Mouse (Mus musculus) heart, postnatal 10 days (tissue): ENCODE data around the gene Klhl41. TPM values are rescaled to one million over a fixed set of nuclear protein-coding genes. Genes with fewer than 3 reads are reported as not detected.

ENCODE experiments used
- DNase-seq, 2 experiments: peaks; one replicate each; pipeline ENCODE4 v3.0.0; 2021
- intact Hi-C: fragments of 180-260 bp; cut with DNase I; formaldehyde crosslinking; loops from one replicate; pipeline ENCODE4 v1.15.1; 2025
- total RNA-seq, 2 experiments: library from RNA; stranded (reverse); gene quantifications; 2 replicates each; pipeline ENCODE4 v1.2.3; 2021

Gene Klhl41
- total RNA-seq, 2 experiments from 2014 or later: 70.3 to 76.3 TPM

- intact Hi-C loops: loop anchor here (2.0 kb wide), 1 partner anchor 45 kb away; no protein-coding TSS in a partner anchor
- no peak for DNase-seq
Observed at GRCm38 (mm10) chr2:69679990-69680389, 10.1 kb downstream of the Klhl41 start.

- no peak for DNase-seq
- intact Hi-C loops: no loop called here
Observed at GRCm38 (mm10) chr2:69681931-69682330, 12.0 kb downstream of the Klhl41 start.

GRCm38 (mm10) chr2:69683036-69683805 lies 13.3 kb downstream of the Klhl41 start:
- intact Hi-C loops: no loop called here

GRCm38 (mm10) chr2:69684488-69684887 lies 14.6 kb downstream of the Klhl41 start:
- DNase-seq: no peak
- intact Hi-C loops: no loop called here

More at GRCm38 (mm10) chr2:69683036-69683805, 13.3 kb downstream of the Klhl41 start:
- no peak for DNase-seq

GRCm38 (mm10) chr2:69690214-69690613 lies 20.3 kb downstream of the Klhl41 start:
- intact Hi-C loops: no loop called here
- no peak for DNase-seq

- intact Hi-C loops: no loop called here
- no peak for DNase-seq
Observed at GRCm38 (mm10) chr2:69690843-69691242, 20.9 kb downstream of the Klhl41 start.

- intact Hi-C loops: no loop called here
Observed at GRCm38 (mm10) chr2:69693501-69693900, 23.6 kb downstream of the Klhl41 start.

GRCm38 (mm10) chr2:69700446-69700845 lies 30.5 kb downstream of the Klhl41 start:
- intact Hi-C loops: no loop called here
- DNase-seq: no peak

More at GRCm38 (mm10) chr2:69693501-69693900, 23.6 kb downstream of the Klhl41 start:
- DNase-seq: no peak

- intact Hi-C loops: no loop called here
- DNase-seq: peak in 1 of 2 experiments; percentile 9
Observed at GRCm38 (mm10) chr2:69712171-69712570, 42.3 kb downstream of the Klhl41 start.

GRCm38 (mm10) chr2:69712981-69713625 lies 43.2 kb downstream of the Klhl41 start, which contains the start of gene Fastkd1:
Fastkd1 (minus strand) TSS chr2:69713516.
- peak; percentile 93 for DNase-seq
- intact Hi-C loops: no loop called here

- intact Hi-C loops: no loop called here
- no peak for DNase-seq
Observed at GRCm38 (mm10) chr2:69713626-69714014, 43.7 kb downstream of the Klhl41 start.

- intact Hi-C loops: no loop called here
- DNase-seq: no peak
Observed at GRCm38 (mm10) chr2:69714126-69714525, 44.2 kb downstream of the Klhl41 start.

GRCm38 (mm10) chr2:69716483-69716882 lies 46.6 kb downstream of the Klhl41 start:
- intact Hi-C loops: no loop called here
- DNase-seq: no peak

GRCm38 (mm10) chr2:69719121-69719520 lies 49.2 kb downstream of the Klhl41 start:
- no peak for DNase-seq
- intact Hi-C loops: no loop called here

GRCm38 (mm10) chr2:69722273-69722649 lies 52.3 kb downstream of the Klhl41 start, which contains the start of gene Ppig:
Ppig (plus strand) TSS chr2:69722545.
- intact Hi-C loops: loop anchor here (5.0 kb wide), 1 partner anchor 165 kb away; the partner anchor contains the start of gene Mettl5
- DNase-seq: no peak

GRCm38 (mm10) chr2:69722650-69723518 lies 53.0 kb downstream of the Klhl41 start:
- DNase-seq: peak; percentile 94 to 97
- intact Hi-C loops: loop anchor here (5.0 kb wide), 1 partner anchor 164 kb away; the partner anchor contains the start of gene Mettl5

GRCm38 (mm10) chr2:69723519-69723825 lies 53.6 kb downstream of the Klhl41 start:
- DNase-seq: no peak
- intact Hi-C loops: loop anchor here (5.0 kb wide), 1 partner anchor 164 kb away; the partner anchor contains the start of gene Mettl5
